Mouse (Mus musculus) right cerebral cortex, postnatal 25 days (tissue): ENCODE measurements around the gene Rnf103.
A peak's percentile ranks its signal among the peaks of the same experiment; 100 is the strongest.

Experiments used
- DNase-seq: peaks from one replicate; pipeline ENCODE4 v3.0.0; 2022

The Rnf103 gene

DNA sequence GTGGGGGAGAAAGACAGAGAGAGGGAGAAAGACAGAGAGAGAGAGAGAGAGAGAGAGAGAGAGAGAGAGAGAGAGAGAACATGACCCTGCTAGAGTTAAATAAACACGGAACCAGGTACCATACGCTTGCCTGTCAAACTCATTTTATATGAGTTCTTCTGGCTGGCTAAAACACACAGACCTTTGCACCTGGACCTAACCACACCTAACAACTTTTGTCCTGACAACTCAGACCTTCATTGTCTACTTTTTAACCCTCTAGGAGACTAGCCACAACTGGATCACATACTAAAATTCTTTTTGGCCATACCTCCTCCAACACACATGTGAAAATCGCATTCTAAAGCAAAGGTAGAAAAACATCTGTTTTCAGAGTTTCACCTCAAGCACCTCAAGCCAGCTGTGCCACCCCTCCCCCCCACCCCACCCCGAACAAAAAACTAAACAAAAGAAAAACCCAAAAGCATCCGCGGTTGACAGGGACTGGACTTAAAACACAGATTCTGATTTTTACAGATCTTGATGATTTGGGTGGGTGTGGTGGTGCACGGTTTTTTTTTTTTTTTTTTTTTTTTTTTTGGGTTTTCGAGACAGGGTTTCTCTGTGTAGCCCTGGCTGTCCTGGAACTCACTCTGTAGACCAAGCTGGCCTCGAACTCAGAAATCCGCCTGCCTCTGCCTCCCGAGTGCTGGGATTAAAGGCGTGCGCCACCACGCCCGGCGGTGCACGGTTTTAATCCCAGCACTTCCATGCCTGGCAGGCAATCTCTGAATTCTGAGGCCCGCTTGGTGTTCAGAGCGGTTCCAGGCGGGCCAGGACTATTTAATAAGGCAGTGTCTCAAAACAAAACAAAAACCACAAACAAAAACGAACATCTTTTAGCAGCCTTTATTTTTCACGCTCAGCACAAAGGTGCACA, 679 bp upstream of the Rnf103 start:
- no peak for DNase-seq

- DNase-seq: peak; percentile 50
These were observed 787 bp downstream of the Rnf103 start for GRCm38 (mm10) chr6:71494341-71495020.

- no peak for DNase-seq
These were observed 6.9 kb downstream of the Rnf103 start for GRCm38 (mm10) chr6:71500575-71500974.

GRCm38 (mm10) chr6:71503001-71503400, 9.3 kb downstream of the Rnf103 start:
- DNase-seq: no peak

GRCm38 (mm10) chr6:71503670-71504069, 10.0 kb downstream of the Rnf103 start:
- DNase-seq: no peak

- DNase-seq: no peak
These were observed 10.4 kb downstream of the Rnf103 start for GRCm38 (mm10) chr6:71504091-71504490.

DNA sequence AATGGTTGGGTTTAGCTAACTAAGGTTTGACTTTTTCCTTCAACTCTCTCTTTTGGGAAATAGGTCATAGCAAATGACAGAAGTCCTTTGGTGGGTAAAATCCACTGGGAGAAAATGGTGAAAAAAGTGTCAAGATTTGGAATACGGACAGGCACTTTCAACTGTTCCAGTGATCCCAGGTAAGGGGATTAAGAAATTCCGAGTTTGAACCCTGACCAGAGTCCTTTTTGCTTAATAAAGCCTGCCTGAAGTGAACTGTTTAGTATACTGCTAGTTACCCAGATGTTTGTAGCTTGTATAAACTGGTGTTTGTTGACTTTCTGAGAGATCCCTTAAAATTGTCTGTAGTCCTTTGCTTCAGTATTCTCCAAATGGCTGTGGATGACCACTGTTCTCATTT, 12.0 kb downstream of the Rnf103 start:
- DNase-seq: no peak

GRCm38 (mm10) chr6:71519476-71519875, 25.8 kb downstream of the Rnf103 start:
- no peak for DNase-seq

- DNase-seq: no peak
These were observed 31.9 kb downstream of the Rnf103 start for GRCm38 (mm10) chr6:71525556-71525955.

DNA sequence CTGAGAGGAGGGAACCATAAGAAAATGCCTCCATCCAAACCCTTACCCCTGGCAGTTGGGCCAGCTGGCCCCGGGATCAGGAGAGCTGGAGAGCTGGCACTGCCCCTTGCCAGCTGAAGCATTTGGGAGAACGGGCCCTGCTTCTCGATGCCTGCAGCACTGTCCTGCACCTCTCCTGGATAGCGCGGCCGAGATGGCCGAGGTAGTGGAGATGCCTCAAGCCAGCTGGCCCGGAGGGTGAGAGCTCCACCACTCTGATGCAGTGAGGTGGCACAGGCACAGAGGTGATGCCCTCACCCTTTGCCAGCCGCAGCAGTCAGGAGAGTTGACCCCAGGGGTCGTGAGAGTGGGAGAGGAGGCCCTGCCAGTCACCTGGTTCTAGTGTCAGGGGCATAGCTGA, 33.4 kb downstream of the Rnf103 start:
- DNase-seq: no peak

- DNase-seq: no peak
These were observed 34.1 kb downstream of the Rnf103 start for GRCm38 (mm10) chr6:71527826-71528225.

DNA sequence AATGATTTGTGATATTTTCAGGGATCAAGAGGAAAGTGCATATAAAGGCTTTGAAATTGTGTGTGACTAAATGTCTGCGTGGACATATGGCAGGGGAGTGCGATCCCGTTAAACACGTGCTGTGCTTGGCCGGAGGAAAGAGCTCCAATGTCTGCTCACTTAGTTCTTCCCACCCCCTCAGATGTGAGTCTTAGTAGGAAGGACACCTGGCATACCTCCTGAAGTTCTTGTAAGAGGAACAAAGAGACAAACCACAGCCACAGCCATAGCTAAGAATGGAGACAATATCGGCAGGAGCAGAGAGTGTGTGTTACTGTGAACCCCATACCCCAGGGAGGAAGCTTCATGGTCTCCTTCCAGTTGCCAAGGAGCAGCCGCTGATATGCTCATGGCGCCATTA, 36.5 kb downstream of the Rnf103 start:
- no peak for DNase-seq

- DNase-seq: no peak
These were observed 43.6 kb downstream of the Rnf103 start for GRCm38 (mm10) chr6:71537286-71537685.

DNA sequence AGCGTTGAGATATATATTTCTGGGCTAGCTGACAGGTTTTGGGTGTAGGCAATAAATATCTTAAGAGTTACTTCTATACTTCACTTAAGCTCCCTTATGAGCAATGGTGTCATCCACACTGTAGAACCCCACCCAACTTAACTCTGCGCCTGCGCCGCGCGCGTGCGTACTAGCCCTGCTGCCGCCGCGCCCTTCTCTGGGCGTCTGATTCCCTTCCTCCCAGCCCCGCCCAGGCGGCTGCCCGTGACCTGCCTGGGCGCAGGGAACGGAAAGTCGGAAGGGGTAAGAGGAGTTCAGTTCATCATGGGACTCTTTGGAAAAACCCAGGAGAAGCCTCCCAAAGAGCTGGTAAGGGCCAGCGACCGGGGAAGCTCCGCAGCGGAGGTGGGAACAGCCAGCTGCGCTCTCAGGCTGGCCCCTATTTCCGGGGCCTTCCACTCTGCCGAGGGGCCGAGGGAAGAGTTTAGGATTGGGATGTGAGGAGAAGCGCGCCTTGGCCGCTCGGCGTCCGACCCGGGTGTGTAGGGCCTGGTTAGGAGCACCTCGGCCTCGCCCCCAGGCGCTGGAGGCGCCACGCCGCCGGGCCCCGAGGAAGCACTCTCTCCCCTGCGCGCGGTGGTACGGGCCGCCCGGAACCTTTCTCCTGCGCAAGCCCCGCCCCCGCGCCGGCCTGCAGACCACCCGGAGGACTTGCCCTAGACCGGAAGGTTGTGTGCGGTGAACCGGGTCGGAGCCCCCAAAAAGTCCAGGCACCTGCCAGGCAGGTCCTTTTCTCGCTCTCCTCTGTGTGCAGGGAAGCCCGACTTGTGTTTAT, 50.2 kb downstream of the Rnf103 start, which contains the start of gene Chmp3:
Gene Chmp3, plus strand, starts transcription at position 112 of the 814 bp plus-strand sequence.
- peak; percentile 97 for DNase-seq

DNA sequence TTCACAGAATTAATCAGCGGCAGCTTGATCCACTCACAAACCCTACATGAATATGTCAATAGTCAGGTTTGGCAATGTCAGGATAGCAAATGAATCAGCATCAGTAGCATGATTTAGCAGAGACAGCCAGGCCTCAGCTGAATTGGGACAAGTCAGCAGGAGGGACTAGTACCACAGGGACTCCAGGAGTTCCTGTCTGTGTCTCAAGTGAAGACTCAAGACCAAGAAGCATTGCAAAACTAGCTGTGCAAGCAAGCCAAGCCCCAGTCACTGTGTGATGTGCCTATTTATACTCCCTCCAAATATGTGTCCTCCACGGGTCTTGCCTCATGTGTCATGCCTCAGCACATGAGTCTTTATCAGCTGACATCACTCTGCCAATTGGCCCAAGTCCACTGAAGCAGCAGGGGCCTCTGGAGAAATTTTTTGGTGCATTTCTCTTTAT, 61.8 kb downstream of the Rnf103 start:
- no peak for DNase-seq

GRCm38 (mm10) chr6:71556826-71557225, 63.1 kb downstream of the Rnf103 start:
- no peak for DNase-seq
